Mouse (Mus musculus): Measurements from ENCODE around the gene Fbxo22. TPM values are rescaled to one million over a fixed set of nuclear protein-coding genes. Genes with fewer than 3 reads are reported as not detected.

Gene Fbxo22
- polyA plus RNA-seq, 1 experiment = 12.2 TPM

DNA sequence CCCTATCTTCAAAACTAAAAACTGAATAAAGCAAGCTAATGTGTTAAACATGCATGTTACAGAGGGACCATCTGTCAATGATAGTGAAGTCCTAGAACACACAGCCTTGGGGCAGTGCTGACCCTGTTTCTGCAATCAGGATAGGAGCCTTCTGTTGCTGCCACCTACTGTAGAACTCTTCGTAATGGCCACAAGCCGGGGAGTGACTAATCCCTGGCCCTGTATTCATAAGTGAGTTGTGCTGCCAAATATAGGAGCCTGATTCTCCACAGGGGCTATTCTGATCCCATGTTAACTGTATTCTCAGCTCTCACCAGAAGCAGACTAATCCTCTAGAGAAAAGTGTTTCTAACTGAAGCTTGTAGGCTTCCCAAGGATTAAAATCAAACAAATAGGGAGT, 9.4 kb upstream of the Fbxo22 start:
- H3K4me3 ChIP-seq (ENCODE audit: control insufficient read depth, insufficient read depth, low read length) = no peak overlapping the region
- no peak for DNase-seq
- no peak overlapping the region for H3K27ac ChIP-seq (ENCODE audit: control insufficient read depth, insufficient read depth, low read length)
- no peaks in the 10 kb centered on the region for H3K36me3 ChIP-seq (ENCODE audit: control insufficient read depth, insufficient read depth, low read length)
- no peaks in the 10 kb centered on the region for H3K27me3 ChIP-seq (ENCODE audit: control insufficient read depth, insufficient read depth, low read length)
- H3K4me1 ChIP-seq (replicated peaks; ENCODE audit: control insufficient read depth, insufficient read depth, low read length) = no peaks in the 10 kb centered on the region
- no peak for TF ChIP-seq CTCF (IDR thresholded peaks at IDR 0.05; ENCODE audit: borderline replicate concordance, control insufficient read depth, extremely low read depth, insufficient read depth, low read length, poor library complexity)
- WGBS = 95% methylated on average over 2 of the region's 2 CpGs

DNA sequence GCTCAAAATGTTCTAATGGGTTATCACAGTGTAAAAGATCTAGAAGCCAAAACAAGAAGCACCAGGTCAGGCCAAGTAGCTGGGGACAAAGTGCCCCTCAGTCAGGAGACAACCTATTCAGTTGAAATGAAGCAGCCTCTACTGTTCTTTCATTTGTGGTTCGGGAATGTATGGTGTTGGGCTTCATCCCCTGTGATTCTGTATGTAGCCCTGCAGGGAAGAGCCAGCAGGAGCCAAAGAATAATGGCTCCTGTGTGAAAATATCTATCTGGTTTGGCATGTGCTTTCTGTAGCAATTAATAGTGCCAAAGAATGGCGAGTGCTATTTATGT, 301 bp upstream of the Fbxo22 start:
- WGBS = 11% methylated on average over 2 of the region's 2 CpGs
- no peaks in the 10 kb centered on the region for H3K4me1 ChIP-seq (replicated peaks; ENCODE audit: control insufficient read depth, insufficient read depth, low read length)
- DNase-seq = no peak
- H3K36me3 ChIP-seq (ENCODE audit: control insufficient read depth, insufficient read depth, low read length) = no peaks in the 10 kb centered on the region; the same call in 1 of the 2 replicates
- H3K4me3 ChIP-seq (ENCODE audit: control insufficient read depth, insufficient read depth, low read length) = peak overlapping the region; percentile 63
- H3K27me3 ChIP-seq (ENCODE audit: control insufficient read depth, insufficient read depth, low read length) = no peaks in the 10 kb centered on the region
- H3K27ac ChIP-seq (ENCODE audit: control insufficient read depth, insufficient read depth, low read length) = no peak overlapping the region
- TF ChIP-seq CTCF (IDR thresholded peaks at IDR 0.05; ENCODE audit: borderline replicate concordance, control insufficient read depth, extremely low read depth, insufficient read depth, low read length, poor library complexity) = no peak
- TF ChIP-seq POLR2A (IDR thresholded peaks at IDR 0.05; ENCODE audit: control insufficient read depth, extremely low read depth, insufficient read depth, low read length, poor library complexity) = no peak

DNA sequence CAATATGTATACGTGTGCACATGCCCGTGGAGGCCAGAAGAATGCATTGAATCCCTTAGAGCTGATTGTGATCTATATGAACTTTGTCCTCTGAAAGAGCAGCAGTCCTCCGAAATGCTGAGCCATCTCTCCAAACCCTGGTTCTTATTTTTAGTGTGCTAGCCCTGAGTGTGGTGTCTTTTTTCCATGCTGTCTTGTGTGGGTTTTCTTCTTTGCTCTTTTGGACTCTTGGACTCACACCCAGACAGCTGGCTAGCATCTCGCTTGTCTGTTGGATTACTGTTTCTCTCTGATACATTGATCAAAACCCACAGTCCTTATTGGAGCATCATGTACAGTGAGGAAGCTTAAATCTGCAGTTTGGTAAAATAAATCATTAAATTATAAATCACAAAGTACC, 2.9 kb downstream of the Fbxo22 start:
- Histone ChIP-seq H3K36me3 (ENCODE audit: control insufficient read depth, insufficient read depth, low read length) (peaks cover 30% of the 10 kb centered on the region), H3K4me3 (ENCODE audit: control insufficient read depth, insufficient read depth, low read length) (no peak overlapping the region), H3K27ac (ENCODE audit: control insufficient read depth, insufficient read depth, low read length) (no peak overlapping the region), H3K27me3 (ENCODE audit: control insufficient read depth, insufficient read depth, low read length) (no peaks in the 10 kb centered on the region), H3K4me1 (replicated peaks; ENCODE audit: control insufficient read depth, insufficient read depth, low read length) (no peaks in the 10 kb centered on the region)
- WGBS = 94% methylated on average over 4 of the region's 4 CpGs
- TF ChIP-seq POLR2A (IDR thresholded peaks at IDR 0.05; ENCODE audit: control insufficient read depth, extremely low read depth, insufficient read depth, low read length, poor library complexity) (no peak), CTCF (IDR thresholded peaks at IDR 0.05; ENCODE audit: borderline replicate concordance, control insufficient read depth, extremely low read depth, insufficient read depth, low read length, poor library complexity) (no peak)
- DNase-seq = no peak

GRCm38 (mm10) chr9:55213396-55213795, 4.7 kb downstream of the Fbxo22 start:
- 100% methylated on average over 1 of the region's 1 CpGs for WGBS
- H3K36me3 ChIP-seq (ENCODE audit: control insufficient read depth, insufficient read depth, low read length) = peaks cover 46% of the 10 kb centered on the region
- H3K4me1 ChIP-seq (replicated peaks; ENCODE audit: control insufficient read depth, insufficient read depth, low read length) = no peaks in the 10 kb centered on the region
- no peak overlapping the region for H3K4me3 ChIP-seq (ENCODE audit: control insufficient read depth, insufficient read depth, low read length)
- TF ChIP-seq POLR2A (IDR thresholded peaks at IDR 0.05; ENCODE audit: control insufficient read depth, extremely low read depth, insufficient read depth, low read length, poor library complexity) = no peak
- no peak for TF ChIP-seq CTCF (IDR thresholded peaks at IDR 0.05; ENCODE audit: borderline replicate concordance, control insufficient read depth, extremely low read depth, insufficient read depth, low read length, poor library complexity)
- H3K27ac ChIP-seq (ENCODE audit: control insufficient read depth, insufficient read depth, low read length) = no peak overlapping the region
- DNase-seq = no peak
- no peaks in the 10 kb centered on the region for H3K27me3 ChIP-seq (ENCODE audit: control insufficient read depth, insufficient read depth, low read length)

GRCm38 (mm10) chr9:55215056-55215455, 6.3 kb downstream of the Fbxo22 start:
- no peak for TF ChIP-seq CTCF (IDR thresholded peaks at IDR 0.05; ENCODE audit: borderline replicate concordance, control insufficient read depth, extremely low read depth, insufficient read depth, low read length, poor library complexity)
- TF ChIP-seq POLR2A (IDR thresholded peaks at IDR 0.05; ENCODE audit: control insufficient read depth, extremely low read depth, insufficient read depth, low read length, poor library complexity) = no peak
- WGBS = 95% methylated on average over 3 of the region's 3 CpGs
- no peak overlapping the region for H3K4me3 ChIP-seq (ENCODE audit: control insufficient read depth, insufficient read depth, low read length)
- H3K4me1 ChIP-seq (replicated peaks; ENCODE audit: control insufficient read depth, insufficient read depth, low read length) = no peaks in the 10 kb centered on the region
- H3K36me3 ChIP-seq (ENCODE audit: control insufficient read depth, insufficient read depth, low read length) = peaks cover 62% of the 10 kb centered on the region
- no peak for DNase-seq
- H3K27ac ChIP-seq (ENCODE audit: control insufficient read depth, insufficient read depth, low read length) = no peak overlapping the region
- H3K27me3 ChIP-seq (ENCODE audit: control insufficient read depth, insufficient read depth, low read length) = no peaks in the 10 kb centered on the region

DNA sequence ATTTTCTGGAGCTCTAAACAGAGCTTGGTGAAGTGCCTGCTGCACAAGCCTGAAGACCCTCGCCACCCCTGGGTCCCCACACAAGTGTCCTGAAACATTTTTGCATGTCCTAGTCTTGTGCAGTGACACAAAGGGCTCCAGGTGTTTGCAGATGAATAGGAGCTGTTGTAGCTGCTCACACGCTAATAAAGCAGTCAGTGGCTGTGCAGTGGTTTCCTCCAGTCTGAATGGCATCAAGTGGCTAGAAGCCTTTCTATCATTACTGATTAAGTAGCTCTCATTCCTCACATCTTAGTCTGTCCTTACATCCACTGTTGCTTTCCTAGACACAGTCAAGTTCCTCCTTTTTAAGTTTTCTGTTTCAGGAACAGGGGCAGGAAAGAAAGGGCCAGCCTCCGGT, 6.9 kb downstream of the Fbxo22 start:
- Histone ChIP-seq H3K27me3 (ENCODE audit: control insufficient read depth, insufficient read depth, low read length) (no peaks in the 10 kb centered on the region), H3K4me3 (ENCODE audit: control insufficient read depth, insufficient read depth, low read length) (no peak overlapping the region)

DNA sequence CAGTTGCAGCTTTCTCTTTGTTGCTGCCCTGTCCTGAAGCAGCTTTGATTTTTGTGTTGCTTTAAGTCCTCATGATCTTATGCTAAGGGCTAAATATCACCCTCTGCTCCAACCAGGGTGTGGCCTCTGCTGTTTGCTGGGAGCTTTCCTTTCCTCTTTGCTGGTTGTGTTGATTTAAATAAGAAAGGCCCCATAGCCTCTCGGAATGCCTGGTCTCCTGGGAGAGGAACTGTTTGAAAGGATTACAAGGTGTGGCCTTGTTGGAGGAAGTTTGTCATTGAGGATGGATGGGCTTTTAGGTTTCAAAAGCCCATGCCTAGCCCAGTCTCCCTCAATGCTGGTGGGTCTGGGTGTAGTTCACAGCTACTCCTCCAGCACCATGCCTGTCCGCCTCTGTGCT, 7.4 kb downstream of the Fbxo22 start:
- TF ChIP-seq POLR2A (IDR thresholded peaks at IDR 0.05; ENCODE audit: control insufficient read depth, extremely low read depth, insufficient read depth, low read length, poor library complexity) (no peak), CTCF (IDR thresholded peaks at IDR 0.05; ENCODE audit: borderline replicate concordance, control insufficient read depth, extremely low read depth, insufficient read depth, low read length, poor library complexity) (no peak)
- H3K36me3 ChIP-seq (ENCODE audit: control insufficient read depth, insufficient read depth, low read length) = peaks cover 68% of the 10 kb centered on the region
- WGBS = 88% methylated on average over 2 of the region's 2 CpGs

More for the DNA sequence above, 6.9 kb downstream of the Fbxo22 start:
- Histone ChIP-seq H3K27ac (ENCODE audit: control insufficient read depth, insufficient read depth, low read length) (no peak overlapping the region), H3K4me1 (replicated peaks; ENCODE audit: control insufficient read depth, insufficient read depth, low read length) (no peaks in the 10 kb centered on the region), H3K36me3 (ENCODE audit: control insufficient read depth, insufficient read depth, low read length) (peaks cover 64% of the 10 kb centered on the region)
- TF ChIP-seq CTCF (IDR thresholded peaks at IDR 0.05; ENCODE audit: borderline replicate concordance, control insufficient read depth, extremely low read depth, insufficient read depth, low read length, poor library complexity) (no peak), POLR2A (IDR thresholded peaks at IDR 0.05; ENCODE audit: control insufficient read depth, extremely low read depth, insufficient read depth, low read length, poor library complexity) (no peak)
- WGBS = 96% methylated on average over 3 of the region's 3 CpGs
- DNase-seq = no peak

More for the DNA sequence above, 7.4 kb downstream of the Fbxo22 start:
- Histone ChIP-seq H3K4me1 (replicated peaks; ENCODE audit: control insufficient read depth, insufficient read depth, low read length) (no peaks in the 10 kb centered on the region), H3K27ac (ENCODE audit: control insufficient read depth, insufficient read depth, low read length) (no peak overlapping the region), H3K27me3 (ENCODE audit: control insufficient read depth, insufficient read depth, low read length) (no peaks in the 10 kb centered on the region), H3K4me3 (ENCODE audit: control insufficient read depth, insufficient read depth, low read length) (no peak overlapping the region)
- no peak for DNase-seq

Measured in thymus, adult 2 months (tissue).